Mouse (Mus musculus) Patski (cell line): ENCODE measurements at regions not wholly inside any gene's neighbourhood (a gene's known extent, or its start where the extent isn't known, plus 50 kb on each side); places are given as distances from the start of the nearest gene placed in this dataset.

Source experiments
- ATAC-seq: fragments of 100-300 bp; one replicate; pipeline ENCODE4 v1.8.0; 2021
- CTCF ChIA-PET: fragments of 350-600 bp; sonication (Branson Sonifier 250); formaldehyde crosslinking; loops from one replicate; lab custom pipeline; 2022; ENCODE audit warnings: inconsistent platforms; lab: Charles Lee
- POLR2A ChIA-PET: fragments of 350-600 bp; sonication (Branson Sonifier 250); formaldehyde crosslinking; loops from one replicate; lab custom pipeline; 2022; ENCODE audit warnings: antibody characterized with exemption, inconsistent platforms; lab: Charles Lee
- DNase-seq: peaks from one replicate; pipeline ENCODE4 v3.0.0-alpha.2; 2011; ENCODE audit warnings: low read depth, low spot score
- H3K27me3 ChIP-seq: fragments of 371-371 bp; one replicate; pipeline ENCODE4 v1.5.1; 2021
- CTCF ChIP-seq: fragments of 100-300 bp; IDR thresholded peaks from one replicate; pipeline ENCODE4 v1.5.1; 2021
- in situ Hi-C: fragments of 300-500 bp; cut with MboI; formaldehyde crosslinking; loops from 3 replicates; pipeline ENCODE4 v1.11.1; 2018; ENCODE audit warnings: low pct_unique_long_range_greater_than_20kb, mixed read lengths

DNA sequence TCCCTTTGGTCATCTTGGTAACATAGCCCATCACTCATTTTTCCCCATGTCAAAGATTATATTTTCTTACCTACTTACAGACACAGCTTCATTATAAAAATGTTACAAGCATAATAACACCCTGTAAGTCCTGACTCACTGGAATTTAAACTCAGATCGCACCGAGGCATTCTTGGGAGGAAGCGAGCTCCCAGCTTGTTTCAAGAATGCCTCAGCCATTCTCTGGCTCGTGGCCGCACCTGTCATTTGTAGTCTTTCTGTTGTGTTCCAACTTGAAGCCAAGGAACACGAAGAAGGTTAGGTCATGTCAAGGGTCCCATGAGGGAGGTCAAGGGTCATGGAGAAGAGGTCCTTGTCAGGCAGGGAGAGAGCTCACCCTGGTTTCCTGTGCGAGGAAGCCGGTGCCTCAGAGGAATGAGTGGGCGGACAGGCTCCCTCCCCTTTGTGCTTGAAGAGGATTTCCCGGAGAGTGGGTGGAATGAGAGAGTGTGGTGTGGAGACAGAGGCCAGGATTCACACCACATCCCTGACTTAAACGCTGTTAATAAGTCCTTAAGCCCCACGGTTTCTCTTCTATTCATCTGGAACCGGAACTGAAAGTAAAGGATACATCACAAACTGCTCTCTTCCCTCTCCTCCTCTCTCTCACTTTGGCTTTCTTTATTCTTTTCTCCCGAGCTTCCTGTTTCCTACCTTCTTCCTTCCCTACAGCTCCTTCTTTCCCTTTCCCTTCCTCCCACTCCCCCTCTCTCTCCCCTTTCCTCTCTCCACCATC is 177.8 kb downstream of the Maf start:
- TF ChIP-seq CTCF: no peak
- H3K27me3 ChIP-seq: no peaks in the 10 kb centered on the region
- in situ Hi-C loops: loop anchor here (10.0 to 25.0 kb wide), 2 partner anchors 195 to 967 kb away; no protein-coding TSS in a partner anchor
- POLR2A ChIA-PET: no interaction called here
- peak; percentile 72 for ATAC-seq
- peak; percentile 31 for DNase-seq
- CTCF ChIA-PET: interaction anchor here (1.7 kb wide), 1 partner anchor 10 kb away, joined by 4 read pairs; no protein-coding TSS in a partner anchor

DNA sequence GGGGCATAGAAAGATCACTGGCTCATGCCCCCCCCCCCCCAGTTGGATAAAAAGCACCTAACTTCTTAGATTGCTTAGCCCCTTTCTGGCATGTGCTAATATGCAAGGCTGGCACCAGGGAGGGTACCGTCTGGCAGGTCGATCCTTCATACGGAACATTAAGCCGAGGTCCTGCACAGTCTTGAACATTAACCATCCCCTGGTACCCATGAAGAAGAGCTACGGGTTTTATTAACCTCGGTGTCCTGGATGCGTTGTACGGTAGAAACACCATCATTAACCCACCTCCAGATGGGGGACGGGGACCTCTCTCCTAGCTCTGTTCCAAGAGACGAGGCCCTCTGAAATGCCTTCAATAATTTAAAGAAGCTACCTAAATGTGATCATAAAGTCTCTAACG is 178.7 kb downstream of the Maf start:
- no peak for DNase-seq
- in situ Hi-C loops: loop anchor here (25.0 kb wide), 1 partner anchor 967 kb away; no protein-coding TSS in a partner anchor
- CTCF ChIA-PET: interaction anchor here (1.7 kb wide), 1 partner anchor 9 kb away, joined by 4 read pairs; no protein-coding TSS in a partner anchor
- no peak for ATAC-seq
- POLR2A ChIA-PET: interaction anchor here (0.7 kb wide), 1 partner anchor 21 kb away, joined by 3 read pairs; no protein-coding TSS in a partner anchor
- no peak for TF ChIP-seq CTCF
- H3K27me3 ChIP-seq: no peaks in the 10 kb centered on the region

DNA sequence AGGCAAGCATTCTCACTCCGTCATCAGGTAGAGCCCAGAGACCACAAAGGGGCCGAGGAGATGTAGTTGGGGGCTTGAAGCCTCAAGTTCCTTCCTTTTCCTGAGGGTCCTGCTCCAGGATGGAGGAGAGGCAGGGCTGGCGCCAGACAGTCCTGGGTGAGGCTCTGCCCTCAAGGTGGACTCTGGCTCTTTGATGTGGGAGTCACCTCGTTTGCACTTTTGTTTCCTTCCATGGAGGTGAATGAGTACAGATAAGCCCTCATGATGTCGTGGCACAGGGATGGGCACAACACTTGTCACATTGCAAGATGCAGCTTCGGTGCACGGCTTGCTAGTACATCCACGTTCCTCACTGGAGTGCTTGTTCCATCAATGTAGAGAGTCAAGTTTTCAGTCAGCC is 182.4 kb downstream of the Maf start:
- ChIA-PET POLR2A (no interaction called here), CTCF (no interaction called here)
- in situ Hi-C loops: loop anchor here (25.0 kb wide), 1 partner anchor 963 kb away; no protein-coding TSS in a partner anchor
- no peak for DNase-seq
- H3K27me3 ChIP-seq: no peaks in the 10 kb centered on the region
- no peak for ATAC-seq
- TF ChIP-seq CTCF: no peak

DNA sequence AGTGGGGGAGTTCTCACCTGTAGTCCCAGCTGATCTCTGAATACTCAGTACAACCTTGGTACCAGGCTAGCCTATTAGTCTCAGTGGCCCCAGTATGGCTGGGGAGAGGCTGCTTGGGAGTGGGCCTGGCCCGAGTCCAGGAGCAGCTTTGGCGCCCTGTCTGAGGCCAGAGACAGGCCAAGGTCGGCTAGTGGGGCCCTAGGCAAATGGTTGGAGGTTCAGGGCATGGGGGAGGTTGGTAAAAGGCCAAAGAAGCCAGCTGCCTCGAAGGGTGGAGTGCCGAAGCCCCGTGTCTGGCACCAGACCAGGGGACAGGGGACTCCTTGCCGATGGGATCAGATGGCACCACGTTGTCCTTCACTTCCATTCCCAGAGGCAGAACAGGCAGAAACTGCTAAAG is 182.9 kb downstream of the Maf start:
- ATAC-seq (no peak), DNase-seq (no peak)
- CTCF ChIA-PET: no interaction called here
- no peak for TF ChIP-seq CTCF
- in situ Hi-C loops: loop anchor here (25.0 kb wide), 1 partner anchor 962 kb away; no protein-coding TSS in a partner anchor
- no peaks in the 10 kb centered on the region for H3K27me3 ChIP-seq
- POLR2A ChIA-PET: interaction anchor here (0.5 kb wide), 1 partner anchor 220 kb away, joined by 3 read pairs; no protein-coding TSS in a partner anchor

DNA sequence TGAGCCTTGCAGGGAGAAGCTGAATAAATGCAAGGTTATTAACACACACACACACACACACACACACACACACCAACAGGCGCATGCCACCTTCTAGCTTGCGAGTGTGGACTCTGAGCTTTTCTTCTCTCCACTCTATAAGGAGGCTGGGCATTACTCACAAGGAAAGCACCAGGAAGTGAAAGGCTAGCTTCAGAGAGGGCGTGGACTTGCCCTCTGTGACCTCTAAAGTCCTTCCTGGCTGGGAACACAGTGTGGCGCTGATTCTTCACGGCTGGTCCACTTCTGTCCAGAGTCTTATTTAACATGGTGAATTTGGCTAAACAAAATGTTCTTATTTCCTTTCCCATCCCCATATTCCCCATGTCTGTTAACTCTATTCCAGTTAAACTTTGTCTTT is 185.1 kb downstream of the Maf start:
- no peaks in the 10 kb centered on the region for H3K27me3 ChIP-seq
- CTCF ChIA-PET: no interaction called here
- in situ Hi-C loops: no loop called here
- no peak for TF ChIP-seq CTCF
- DNase-seq: no peak
- POLR2A ChIA-PET: no interaction called here
- no peak for ATAC-seq

DNA sequence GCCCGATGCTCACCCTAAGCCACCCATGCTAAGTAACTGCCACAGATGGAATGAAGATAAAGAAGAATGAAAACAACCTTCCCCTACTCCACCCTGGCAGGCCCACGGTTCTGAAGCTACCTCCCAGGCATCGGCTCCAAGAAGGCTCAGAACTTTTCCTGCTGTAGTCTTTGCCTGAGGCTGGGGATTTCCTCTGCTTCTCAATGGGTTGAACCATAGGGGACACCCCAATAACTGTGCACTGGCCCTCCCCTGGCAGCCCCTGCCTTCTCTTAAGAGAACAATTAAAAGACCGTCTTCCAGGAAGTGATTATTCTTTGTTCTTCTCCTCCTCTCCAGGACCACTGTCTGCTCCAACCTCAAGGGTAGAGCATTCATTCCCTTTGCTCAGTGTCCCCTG is 191.9 kb downstream of the Maf start:
- no peak for TF ChIP-seq CTCF
- ATAC-seq (no peak), DNase-seq (no peak)
- CTCF ChIA-PET: no interaction called here
- POLR2A ChIA-PET: interaction anchor here (0.6 kb wide), 1 partner anchor 190 kb away, joined by 3 read pairs; no protein-coding TSS in a partner anchor
- H3K27me3 ChIP-seq: peaks cover 12% of the 10 kb centered on the region
- in situ Hi-C loops: no loop called here

DNA sequence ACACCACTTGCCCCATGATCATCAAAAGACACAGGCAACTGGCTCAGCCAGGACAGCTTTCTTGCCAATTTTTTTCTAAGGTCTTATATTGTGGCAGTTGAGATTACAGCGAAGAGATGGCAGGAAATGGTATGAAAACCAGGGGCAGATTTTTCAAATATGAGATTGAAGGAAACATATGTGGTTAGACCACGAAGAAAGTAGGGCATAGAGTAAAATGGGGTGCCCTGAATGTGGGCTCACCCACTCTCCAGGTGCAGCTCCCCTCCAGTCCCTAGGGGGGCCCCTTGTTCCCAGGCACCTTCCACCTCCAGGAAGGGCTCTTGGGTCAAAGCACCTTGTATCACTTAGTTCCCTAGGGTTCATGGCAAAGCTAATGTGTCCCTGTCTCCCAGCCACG is 193.1 kb downstream of the Maf start:
- POLR2A ChIA-PET: no interaction called here
- DNase-seq (no peak), ATAC-seq (no peak)
- H3K27me3 ChIP-seq: peaks cover 12% of the 10 kb centered on the region
- CTCF ChIA-PET: no interaction called here
- in situ Hi-C loops: no loop called here
- no peak for TF ChIP-seq CTCF

DNA sequence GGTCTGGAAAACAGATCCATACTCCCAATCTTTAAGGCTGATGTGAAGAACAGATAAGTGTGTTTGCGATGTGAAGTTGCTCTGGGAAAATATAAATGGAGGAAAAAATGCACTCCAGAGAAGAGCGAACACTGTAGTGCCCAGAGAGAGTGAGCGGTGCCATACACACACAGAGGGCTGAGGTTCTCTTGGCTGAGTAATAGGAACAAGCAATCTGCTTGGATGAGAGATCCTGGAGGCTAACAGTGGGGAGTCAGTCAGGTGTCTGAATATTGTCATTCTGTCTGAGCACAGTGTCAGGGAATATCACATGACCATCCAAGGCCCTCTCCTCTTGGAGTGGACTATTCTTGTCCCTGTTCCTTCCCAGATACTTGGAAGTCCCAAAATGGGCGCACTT is 200.4 kb downstream of the Maf start:
- ChIA-PET POLR2A (no interaction called here), CTCF (no interaction called here)
- no peak for DNase-seq
- in situ Hi-C loops: no loop called here
- no peak for ATAC-seq
- H3K27me3 ChIP-seq: peaks cover 15% of the 10 kb centered on the region
- no peak for TF ChIP-seq CTCF

DNA sequence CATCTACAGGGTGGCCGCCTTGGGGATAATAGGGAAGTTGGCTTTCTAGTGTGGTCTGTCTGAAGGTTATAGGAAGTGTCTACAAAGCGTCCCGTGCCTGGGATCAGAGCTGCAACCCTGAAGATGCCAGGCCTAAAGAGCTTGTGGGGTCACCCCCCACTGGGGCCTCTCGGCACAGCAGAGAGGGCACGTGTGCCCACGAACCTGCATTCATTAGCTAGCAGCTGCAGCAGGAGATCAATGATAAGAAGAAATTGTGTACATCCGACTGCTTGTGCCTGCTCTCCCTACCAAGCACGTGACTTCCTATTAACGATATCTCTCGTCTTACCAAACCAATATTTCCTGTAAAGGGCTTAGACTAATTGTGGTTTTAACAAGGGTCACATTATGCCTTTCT is 200.9 kb downstream of the Maf start:
- ChIA-PET CTCF (no interaction called here), POLR2A (no interaction called here)
- no peak for TF ChIP-seq CTCF
- in situ Hi-C loops: no loop called here
- no peak for DNase-seq
- H3K27me3 ChIP-seq: peaks cover 15% of the 10 kb centered on the region
- no peak for ATAC-seq

DNA sequence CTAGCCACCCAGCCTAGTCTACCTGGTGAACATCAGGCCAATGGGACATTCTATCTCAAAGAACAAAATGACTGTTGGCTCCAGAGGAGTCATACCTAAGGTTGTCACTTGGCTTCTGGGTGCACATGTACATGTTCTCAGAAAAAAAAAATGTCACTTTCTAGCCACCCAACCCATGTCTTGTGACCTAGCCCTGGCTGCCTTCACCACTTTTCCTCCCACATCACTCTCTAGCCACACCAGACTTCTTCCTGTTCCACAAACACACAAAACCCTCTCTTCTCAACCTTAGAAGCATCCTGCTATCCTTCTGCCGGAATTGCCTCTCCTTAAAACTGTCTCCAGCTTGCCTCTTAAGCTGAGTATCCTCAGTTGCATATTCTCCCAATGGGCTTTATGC is 211.6 kb downstream of the Maf start:
- no peak for TF ChIP-seq CTCF

DNA sequence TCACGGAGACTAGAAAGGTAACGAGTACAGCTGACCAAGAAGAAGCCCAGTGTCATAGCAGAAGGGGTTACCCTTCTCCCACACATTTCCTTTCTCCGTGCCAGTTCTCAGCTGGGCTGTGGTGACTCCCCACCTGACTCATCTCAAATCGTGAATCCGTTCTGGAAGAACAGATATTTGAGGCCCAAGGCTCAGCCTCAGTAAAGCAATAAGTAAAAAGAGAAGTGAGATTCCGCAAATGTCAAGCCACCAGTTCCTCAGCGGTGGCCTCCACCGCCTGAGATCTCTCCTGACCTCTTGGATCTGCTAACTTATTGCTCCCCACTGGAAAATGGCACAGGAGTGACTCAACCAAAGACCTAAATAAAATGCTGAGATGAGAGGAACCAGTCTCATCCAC is 213.2 kb downstream of the Maf start:
- TF ChIP-seq CTCF: no peak
- ChIA-PET POLR2A (no interaction called here), CTCF (no interaction called here)
- ATAC-seq (no peak), DNase-seq (no peak)
- in situ Hi-C loops: no loop called here
- H3K27me3 ChIP-seq: peaks cover 7% of the 10 kb centered on the region

More for the DNA sequence above, 211.6 kb downstream of the Maf start:
- ATAC-seq: no peak
- ChIA-PET CTCF (no interaction called here), POLR2A (no interaction called here)
- no peak for DNase-seq
- in situ Hi-C loops: no loop called here
- H3K27me3 ChIP-seq: peaks cover 7% of the 10 kb centered on the region
